In genomic region chr13:22879257-22879656, GRCm38 (mm10) we compare ENCODE assay signal across 40 mouse cellular contexts. TPM values are rescaled to one million over a fixed set of nuclear protein-coding genes. Genes with fewer than 3 reads are reported as not detected.
DNase-seq lines count a peak whose midpoint lies in the region; TF ChIP-seq lines count a peak whose summit lies in the region.
"Had no signal": no experiment of that assay in that cellular context is flagged by ENCODE, and none has a peak within 500 bp of the region (broad histone marks: within the 10 kb centered on the region; RNA-seq: fewer than 3 reads in every experiment).

No protein-coding gene starts in this region.

- H3K4me1 ChIP-seq in MEL (ENCODE audit: control insufficient read depth in 1 of 2, insufficient read depth in 2 of 2, low read length in 2 of 2), result no peaks in the 10 kb centered on the region
- H3K4me1 ChIP-seq: embryonic facial prominence, embryonic 12.5 days; heart, embryonic 12.5 days; hindbrain, embryonic 15.5 days; liver, embryonic 13.5 days had no signal

- intact Hi-C loops in heart, postnatal 14 days (cut with DNase I), result no loop called here

- TF ChIP-seq POLR2A in MEL (IDR thresholded peaks at IDR 0.05; ENCODE audit: control insufficient read depth in 1 of 2, insufficient read depth in 1 of 2, low read depth in 1 of 2, low read length in 2 of 2, poor library complexity in 1 of 2), result no peak

- H3K36me3 ChIP-seq in MEL (ENCODE audit: control insufficient read depth in 1 of 2, insufficient read depth in 2 of 2, low read length in 2 of 2), result no peaks in the 10 kb centered on the region
- H3K36me3 ChIP-seq: embryonic facial prominence, embryonic 12.5 days; G1E; heart, embryonic 12.5 days; hindbrain, embryonic 15.5 days; liver, embryonic 13.5 days had no signal

- no peak; the same call in none of the 2 replicates for TF ChIP-seq RAD21 in MEL (IDR thresholded peaks at IDR 0.05; ENCODE audit: low read depth, low read length)

- TF ChIP-seq CTCF in layer of hippocampus, adult 2 months (conservative IDR thresholded peaks at IDR 0.05), result peak; percentile 24
- TF ChIP-seq CTCF in MEL (IDR thresholded peaks at IDR 0.05 in 2 of 3, conservative IDR thresholded peaks at IDR 0.05 in 1 of 3; ENCODE audit: control insufficient read depth in 1 of 3, insufficient read depth in 1 of 3, low read depth in 2 of 3, low read length in 3 of 3, poor library complexity in 1 of 3, severe bottlenecking in 1 of 3), result peak in 2 of 3 experiments; percentile 7 to 34; a peak in 2 of 6 replicates

- H3K4me3 ChIP-seq in layer of hippocampus, adult 2 months, result no peak overlapping the region
- no peak overlapping the region for H3K4me3 ChIP-seq in MEL (ENCODE audit: control insufficient read depth in 1 of 2, insufficient read depth in 1 of 2, low read depth in 2 of 2, low read length in 2 of 2)
- H3K4me3 ChIP-seq: embryonic facial prominence, embryonic 12.5 days; gastrocnemius, adult 2 months; heart, adult 2 months; heart, embryonic 12.5 days; hindbrain, embryonic 15.5 days; liver, embryonic 13.5 days had no signal

- no peak for TF ChIP-seq EP300 in MEL (IDR thresholded peaks at IDR 0.05; ENCODE audit: low read depth in 1 of 2, low read length in 2 of 2)

- no peak overlapping the region for H3K27ac ChIP-seq in layer of hippocampus, adult 2 months
- H3K27ac ChIP-seq in MEL (ENCODE audit: control insufficient read depth, low read depth, low read length), result no peak overlapping the region
- H3K27ac ChIP-seq: embryonic facial prominence, embryonic 12.5 days; gastrocnemius, adult 2 months; heart, adult 2 months; hindbrain, embryonic 15.5 days; liver, embryonic 13.5 days; macrophage had no signal

- no peaks in the 10 kb centered on the region for H3K79me2 ChIP-seq in MEL (ENCODE audit: control insufficient read depth, insufficient read depth, low read length, poor library complexity)

- peak; percentile 1 for DNase-seq in embryo, embryonic 10.5 days (ENCODE audit: low spot score)
- no peak for DNase-seq in embryo, embryonic 11 days
- DNase-seq in layer of hippocampus, adult 2 months (ENCODE audit: low spot score in 2 of 2), result no peak
- no peak for DNase-seq in layer of hippocampus, adult 18-20 months (ENCODE audit: low spot score in 2 of 2)
- DNase-seq in MEL (ENCODE audit: low read depth, low spot score), result peak; percentile 14
- DNase-seq in heart, postnatal 14 days, result no peak
- DNase-seq in cerebellum, postnatal 25 days, result no peak
- DNase-seq in natural killer cell, adult 2 months (ENCODE audit: low spot score in 2 of 2), result no peak
- DNase-seq: adrenal gland, postnatal 25 days; cerebellum, adult 2 months; cerebellum, postnatal 14 days; gastrocnemius, adult 2 months; heart, adult 2 months; kidney, postnatal 36 days; layer of hippocampus, postnatal 36 days; left cerebral cortex, postnatal 4 days; liver, embryonic 13.5 days; lung, adult 2 months; lung, postnatal 10 days; midbrain, embryonic 14.5 days; right cerebral cortex, postnatal 25 days; spleen, adult 18-20 months; thymus, adult 2 months; thymus, postnatal 36 days had no signal

- no peaks in the 10 kb centered on the region for H3K27me3 ChIP-seq in MEL (ENCODE audit: control insufficient read depth in 1 of 2, insufficient read depth in 2 of 2, low read length in 2 of 2)
- H3K27me3 ChIP-seq: embryonic facial prominence, embryonic 12.5 days; heart, embryonic 12.5 days; hindbrain, embryonic 15.5 days; liver, embryonic 13.5 days; Patski had no signal

- no peaks in the 10 kb centered on the region for H3K9me3 ChIP-seq in MEL (replicated peaks; ENCODE audit: insufficient read depth, low read length)
- H3K9me3 ChIP-seq: embryonic facial prominence, embryonic 12.5 days; G1E; hindbrain, embryonic 15.5 days; liver, embryonic 13.5 days had no signal

- H3K9ac ChIP-seq in MEL (ENCODE audit: control insufficient read depth, low read depth, low read length, poor library complexity, severe bottlenecking), result no peak overlapping the region
- H3K9ac ChIP-seq: embryonic facial prominence, embryonic 12.5 days; heart, embryonic 12.5 days; hindbrain, embryonic 15.5 days; liver, embryonic 13.5 days had no signal

TF ChIP-seq in MEL, 35 proteins besides CTCF, POLR2A, EP300 and RAD21:
- TF ChIP-seq GABPA (IDR thresholded peaks at IDR 0.05; ENCODE audit: low read depth, low read length), result no peak
- TF ChIP-seq CHD2 (IDR thresholded peaks at IDR 0.05; ENCODE audit: low read length), result no peak
- TF ChIP-seq SMC3 (IDR thresholded peaks at IDR 0.05; ENCODE audit: low read depth, low read length), result peak; percentile 42
- no peak for TF ChIP-seq MYB (IDR thresholded peaks at IDR 0.05; ENCODE audit: low read depth, low read length)

RNA-seq across cellular contexts. Expression of gene Vmn1r212, which starts 4.7 kb away (rescaled TPM):
- total RNA-seq in layer of hippocampus, adult 2 months (2021), result not detected
- not detected for total RNA-seq in layer of hippocampus, adult 18-20 months (2021)
- not detected in 2 replicates for total RNA-seq in MEL (2012; rRNA removed)
- polyA plus RNA-seq in MEL (2012; ENCODE audit: insufficient read depth in 1 of 2, insufficient read length in 2 of 2, low read depth in 1 of 2, low replicate concordance in 2 of 2, missing spikeins in 1 of 2), result not detected
- total RNA-seq in heart, postnatal 14 days (2021), result not detected
- total RNA-seq: adrenal gland, adult 18-20 months; adrenal gland, postnatal 25 days; G1E; gastrocnemius, adult 2 months; gastrocnemius, postnatal 4 days; heart, adult 2 months; hematopoietic stem cell, adult 5-6 weeks; layer of hippocampus, postnatal 36 days; left cerebral cortex, postnatal 4 days; monocyte, adult 5-6 weeks; neutrophil, adult 5-6 weeks had no signal
- polyA plus RNA-seq: cerebellum, adult 2 months; embryonic facial prominence, embryonic 12.5 days; forebrain, embryonic 16.5 days; G1E; heart, adult 2 months; heart, embryonic 12.5 days; heart, postnatal 0 days; hindbrain, embryonic 15.5 days; intestine, embryonic 14.5 days; kidney, embryonic 14.5 days; limb, embryonic 14.5 days; liver, embryonic 13.5 days; lung, adult 2 months; macrophage; midbrain, embryonic 14.5 days; Patski; thymus, adult 2 months had no signal

RNA-seq across cellular contexts. Expression of gene Vmn1r211, which starts 21.9 kb away (rescaled TPM):
- total RNA-seq in layer of hippocampus, adult 2 months (2021), result not detected
- total RNA-seq in layer of hippocampus, adult 18-20 months (2021), result not detected
- total RNA-seq in MEL (2012; rRNA removed), result 0.10 TPM in 1 of 2 replicates, not detected in the other
- under 1 TPM in 1 of 2 experiments, not detected in 1; 0.08 TPM for polyA plus RNA-seq in MEL (2012; ENCODE audit: insufficient read depth in 1 of 2, insufficient read length in 2 of 2, low read depth in 1 of 2, low replicate concordance in 2 of 2, missing spikeins in 1 of 2)
- total RNA-seq in heart, postnatal 14 days (2021), result not detected
- total RNA-seq: adrenal gland, adult 18-20 months; adrenal gland, postnatal 25 days; gastrocnemius, adult 2 months; gastrocnemius, postnatal 4 days; heart, adult 2 months; hematopoietic stem cell, adult 5-6 weeks; layer of hippocampus, postnatal 36 days; left cerebral cortex, postnatal 4 days; monocyte, adult 5-6 weeks; neutrophil, adult 5-6 weeks had no signal
- polyA plus RNA-seq: cerebellum, adult 2 months; embryonic facial prominence, embryonic 12.5 days; forebrain, embryonic 16.5 days; G1E; heart, adult 2 months; heart, embryonic 12.5 days; heart, postnatal 0 days; hindbrain, embryonic 15.5 days; intestine, embryonic 14.5 days; kidney, embryonic 14.5 days; limb, embryonic 14.5 days; liver, embryonic 13.5 days; lung, adult 2 months; macrophage; midbrain, embryonic 14.5 days; Patski; thymus, adult 2 months had no signal

RNA-seq across cellular contexts. Expression of gene Vmn1r210, which starts 48.1 kb away (rescaled TPM):
- total RNA-seq in layer of hippocampus, adult 2 months (2021), result not detected
- not detected for total RNA-seq in layer of hippocampus, adult 18-20 months (2021)
- total RNA-seq in MEL (2012; rRNA removed), result 0.10 and 0.15 TPM in 2 replicates
- under 1 TPM in 1 of 2 experiments, not detected in 1; 0.84 TPM for polyA plus RNA-seq in MEL (2012; ENCODE audit: insufficient read depth in 1 of 2, insufficient read length in 2 of 2, low read depth in 1 of 2, low replicate concordance in 2 of 2, missing spikeins in 1 of 2)
- not detected for total RNA-seq in heart, postnatal 14 days (2021)
- total RNA-seq: adrenal gland, adult 18-20 months; adrenal gland, postnatal 25 days; G1E; gastrocnemius, adult 2 months; gastrocnemius, postnatal 4 days; heart, adult 2 months; hematopoietic stem cell, adult 5-6 weeks; layer of hippocampus, postnatal 36 days; left cerebral cortex, postnatal 4 days; monocyte, adult 5-6 weeks; neutrophil, adult 5-6 weeks had no signal
- polyA plus RNA-seq: cerebellum, adult 2 months; embryonic facial prominence, embryonic 12.5 days; forebrain, embryonic 16.5 days; G1E; heart, adult 2 months; heart, embryonic 12.5 days; heart, postnatal 0 days; hindbrain, embryonic 15.5 days; intestine, embryonic 14.5 days; kidney, embryonic 14.5 days; limb, embryonic 14.5 days; liver, embryonic 13.5 days; lung, adult 2 months; macrophage; midbrain, embryonic 14.5 days; Patski; thymus, adult 2 months had no signal

Comparison
In these comparisons a context has a peak if more than half of its experiments do, and no peak if none do; other contexts are left out.
1. DNase-seq: peak in embryo, embryonic 10.5 days (single experiment) and MEL (single experiment); none in embryo, embryonic 11 days (single experiment), layer of hippocampus, adult 2 months (0 of 2), layer of hippocampus, adult 18-20 months (0 of 2), heart, postnatal 14 days (0 of 2), cerebellum, postnatal 25 days (0 of 2) and natural killer cell, adult 2 months (0 of 2).